Mouse (Mus musculus) bone marrow macrophage, adult 2 months (primary cell): ENCODE results near the gene Sh3bgr. TPM values are rescaled to one million over a fixed set of nuclear protein-coding genes. Genes with fewer than 3 reads are reported as not detected.

Experiments used
- H3K27ac ChIP-seq: 2 replicates; pipeline ENCODE4 v1.5.1; 2012; ENCODE audit warnings: low read depth, low read length; ENCODE audit not compliant: insufficient read depth
- H3K4me1 ChIP-seq: 2 replicates; pipeline ENCODE4 v1.6.1; 2012; ENCODE audit warnings: low read length; ENCODE audit not compliant: control insufficient read depth, insufficient read depth
- H3K4me3 ChIP-seq: 2 replicates; pipeline ENCODE4 v1.5.1; 2012; ENCODE audit warnings: mild to moderate bottlenecking, low read length, moderate library complexity; ENCODE audit not compliant: insufficient read depth
- CTCF ChIP-seq: IDR thresholded peaks from 2 replicates; pipeline ENCODE4 v1.5.1; 2012; ENCODE audit warnings: low read depth, mild to moderate bottlenecking, low read length, moderate library complexity
- POLR2A ChIP-seq: IDR thresholded peaks from 2 replicates; pipeline ENCODE4 v1.6.1; 2012; ENCODE audit warnings: mild to moderate bottlenecking, low read depth, low read length, borderline replicate concordance
- polyA plus RNA-seq: library from polyadenylated mRNA; stranded (reverse); fragments of >200 nt; gene quantifications from 2 replicates; pipeline ENCODE4 v1.2.4, GENCODE M21; 2012; ENCODE audit not compliant: missing spikeins, insufficient read depth, insufficient read length

Sh3bgr gene
- polyA plus RNA-seq, 1 experiment, result not detected

GRCm38 (mm10) chr16:96235366-96235970 is 35.2 kb downstream of the Sh3bgr start, which contains the start of gene B3galt5:
Gene B3galt5 (plus strand): TSS chr16:96235801.
- TF ChIP-seq POLR2A (no peak), CTCF (no peak)
- no peaks in the 10 kb centered on the region for H3K4me1 ChIP-seq
- no peak within 1 kb of the TSS for H3K4me3 ChIP-seq
- H3K27ac ChIP-seq, result no peak within 1 kb of the TSS

- Histone ChIP-seq H3K27ac (no peak overlapping the region), H3K4me1 (no peaks in the 10 kb centered on the region), H3K4me3 (no peak overlapping the region)
- TF ChIP-seq POLR2A, result no peak
- TF ChIP-seq CTCF, result no peak
Measured at GRCm38 (mm10) chr16:96244496-96244895, 44.2 kb downstream of the Sh3bgr start.

GRCm38 (mm10) chr16:96249635-96250034 is 49.4 kb downstream of the Sh3bgr start:
- TF ChIP-seq CTCF (no peak), POLR2A (no peak)
- H3K27ac ChIP-seq, result no peak overlapping the region
- H3K4me3 ChIP-seq, result no peak overlapping the region
- no peaks in the 10 kb centered on the region for H3K4me1 ChIP-seq

GRCm38 (mm10) chr16:96252146-96252545 is 51.9 kb downstream of the Sh3bgr start:
- H3K4me3 ChIP-seq, result no peak overlapping the region
- no peak for TF ChIP-seq CTCF
- TF ChIP-seq POLR2A, result no peak
- H3K4me1 ChIP-seq, result no peaks in the 10 kb centered on the region
- H3K27ac ChIP-seq, result no peak overlapping the region

GRCm38 (mm10) chr16:96258429-96258828 is 58.2 kb downstream of the Sh3bgr start:
- TF ChIP-seq CTCF (no peak), POLR2A (no peak)
- H3K4me3 ChIP-seq, result no peak overlapping the region
- H3K4me1 ChIP-seq, result no peaks in the 10 kb centered on the region
- no peak overlapping the region for H3K27ac ChIP-seq

GRCm38 (mm10) chr16:96271736-96272135 is 71.5 kb downstream of the Sh3bgr start:
- H3K4me1 ChIP-seq, result peaks cover 6% of the 10 kb centered on the region
- H3K4me3 ChIP-seq, result no peak overlapping the region
- H3K27ac ChIP-seq, result no peak overlapping the region
- TF ChIP-seq POLR2A, result no peak
- no peak for TF ChIP-seq CTCF

GRCm38 (mm10) chr16:96272929-96273619 is 72.8 kb downstream of the Sh3bgr start:
- H3K4me3 ChIP-seq, result no peak overlapping the region
- no peak overlapping the region for H3K27ac ChIP-seq
- H3K4me1 ChIP-seq, result peaks cover 6% of the 10 kb centered on the region
- no peak for TF ChIP-seq CTCF
- no peak for TF ChIP-seq POLR2A

- TF ChIP-seq CTCF (no peak), POLR2A (no peak)
- Histone ChIP-seq H3K27ac (no peak overlapping the region), H3K4me3 (no peak overlapping the region), H3K4me1 (peaks cover 6% of the 10 kb centered on the region)
Measured at GRCm38 (mm10) chr16:96276596-96276995, 76.3 kb downstream of the Sh3bgr start.

Other genes starting within 250 kb of the Sh3bgr start
- gene Psmg1, start 209.5 kb upstream of the Sh3bgr start, polyA plus RNA-seq, result 17.3 and 18.2 TPM in 2 replicates
- 34.6 and 34.8 TPM in 2 replicates for gene Brwd1, start 117.9 kb upstream of the Sh3bgr start, polyA plus RNA-seq
- 59.3 and 68.7 TPM in 2 replicates for gene Hmgn1, start 72.7 kb upstream of the Sh3bgr start, polyA plus RNA-seq
- gene Wrb, start 55.0 kb upstream of the Sh3bgr start, polyA plus RNA-seq, result 11.0 and 12.8 TPM in 2 replicates
- gene Lca5l, start 8.2 kb upstream of the Sh3bgr start, polyA plus RNA-seq, result 0.39 TPM in 1 of 2 replicates, not detected in the other
- not detected in 2 replicates for gene B3galt5, start 35.4 kb downstream of the Sh3bgr start, polyA plus RNA-seq
- not detected in 2 replicates for gene Itgb2l, start 243.2 kb downstream of the Sh3bgr start, polyA plus RNA-seq